Mouse (Mus musculus): ENCODE data around the gene Timm29.

Gene Timm29

GRCm38 (mm10) chr9:21614864-21615616, 22.5 kb downstream of the Timm29 start:
- intact Hi-C loops (cut with DNase I): no loop called here

DNA sequence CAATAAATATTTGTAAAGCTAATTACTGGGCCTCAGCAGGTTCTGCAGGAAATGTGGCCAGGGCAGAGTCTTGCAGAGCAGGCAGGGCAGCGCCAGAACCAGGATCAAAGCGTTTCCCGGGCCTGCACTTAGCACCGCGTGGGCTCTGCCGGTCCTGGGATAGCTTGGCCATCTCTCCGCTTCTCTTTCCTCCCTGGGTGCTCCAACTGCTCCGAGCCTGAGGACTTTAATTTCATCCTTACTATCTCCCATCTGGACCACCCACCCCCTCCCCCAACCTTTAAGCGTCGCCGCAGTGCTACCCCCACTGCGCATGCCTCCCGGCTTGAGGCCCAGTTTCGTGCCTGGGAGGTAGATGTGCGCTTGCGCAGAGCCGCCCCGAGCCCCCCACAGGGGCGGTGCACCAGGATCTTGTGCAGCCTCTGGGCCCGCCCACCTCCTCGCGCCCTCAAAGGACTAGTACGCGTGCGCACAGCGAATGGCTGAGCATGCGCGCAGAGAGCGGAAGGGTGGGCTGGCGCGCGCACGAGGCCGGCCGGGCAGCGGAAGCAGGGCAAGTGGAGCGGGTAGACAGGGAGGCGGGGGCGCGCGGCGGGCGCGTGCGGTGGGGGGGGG, 23.2 kb downstream of the Timm29 start, which contains the start of gene Smarca4:
Gene Smarca4 (plus strand): TSS at position 553 of the 615 bp plus-strand sequence.
- intact Hi-C loops (cut with DNase I): no loop called here

- intact Hi-C loops (cut with DNase I): no loop called here
These were observed 23.8 kb downstream of the Timm29 start for GRCm38 (mm10) chr9:21616232-21616781.

- intact Hi-C loops (cut with DNase I): no loop called here
These were observed 24.5 kb downstream of the Timm29 start for GRCm38 (mm10) chr9:21617066-21617465.

GRCm38 (mm10) chr9:21620229-21620628, 27.7 kb downstream of the Timm29 start:
- intact Hi-C loops (cut with DNase I): no loop called here

GRCm38 (mm10) chr9:21622676-21623075, 30.2 kb downstream of the Timm29 start:
- intact Hi-C loops (cut with DNase I): no loop called here

DNA sequence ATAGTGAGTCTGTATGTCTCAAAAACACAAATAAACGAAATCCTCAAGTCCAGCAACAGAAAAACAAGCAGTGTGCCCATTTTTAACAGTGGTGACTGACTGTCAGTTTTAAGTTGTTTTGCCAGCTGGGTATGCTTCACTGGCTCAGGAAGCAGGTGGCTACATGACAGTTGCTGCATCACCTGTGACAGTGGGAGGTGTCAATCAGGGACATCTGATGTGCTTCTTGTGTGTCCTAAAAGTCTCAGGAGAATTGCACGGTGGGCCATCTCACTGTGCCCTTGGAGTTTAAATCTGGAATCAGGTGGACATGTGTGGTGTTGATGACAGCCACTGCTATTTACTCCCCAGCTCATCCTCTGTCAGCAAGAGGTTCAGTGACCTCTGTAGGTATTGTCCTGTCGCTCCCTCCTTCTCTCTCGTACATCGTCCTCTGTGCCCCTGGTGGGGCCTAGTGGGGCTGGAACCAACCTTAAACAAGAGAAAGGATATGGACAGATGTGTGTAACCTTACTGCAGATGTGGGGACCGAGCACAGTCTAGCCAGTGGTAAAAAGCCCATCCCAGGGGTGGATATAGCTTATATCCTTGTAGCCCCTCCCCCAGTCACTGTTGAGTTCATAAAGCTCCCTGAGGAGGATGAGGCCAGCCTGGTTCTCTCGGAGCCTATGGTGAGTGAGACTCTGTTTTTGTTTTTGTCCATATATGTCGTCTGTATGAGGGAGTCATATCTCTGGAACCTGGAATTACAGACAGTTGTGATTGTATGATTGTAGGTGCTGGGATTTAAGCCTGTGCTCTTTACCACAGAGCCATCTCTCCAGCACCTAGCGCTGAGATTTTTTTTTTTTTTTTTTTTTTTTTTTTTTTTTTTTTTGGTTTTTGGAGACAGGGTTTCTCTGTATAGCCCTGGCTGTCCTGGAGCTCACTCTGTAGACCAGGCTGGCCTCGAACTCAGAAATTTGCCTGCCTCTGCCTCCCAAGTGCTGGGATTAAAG, 33.1 kb downstream of the Timm29 start:
- intact Hi-C loops (cut with DNase I): no loop called here

GRCm38 (mm10) chr9:21626571-21626970, 34.0 kb downstream of the Timm29 start:
- intact Hi-C loops (cut with DNase I): no loop called here

GRCm38 (mm10) chr9:21627145-21627795, 34.7 kb downstream of the Timm29 start:
- intact Hi-C loops (cut with DNase I): no loop called here

DNA sequence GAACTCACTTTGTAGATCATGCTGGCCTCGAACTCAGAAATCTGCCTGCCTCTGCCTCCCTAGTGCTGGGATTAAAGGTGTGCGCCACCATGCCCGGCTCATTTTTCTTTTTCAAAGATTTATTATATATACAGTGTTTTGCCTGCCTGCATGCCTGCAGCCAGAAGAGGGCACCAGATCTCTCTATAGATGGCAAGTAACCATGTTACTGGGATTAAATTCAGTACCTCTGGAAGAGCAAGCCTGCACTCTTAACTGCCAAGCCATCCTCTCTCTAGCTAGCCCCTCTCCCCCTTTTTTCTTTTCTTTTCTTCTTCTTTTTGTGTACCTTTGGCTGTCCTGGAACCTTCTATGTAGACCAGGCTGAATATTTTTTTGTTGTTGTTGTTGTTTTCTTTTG, 38.2 kb downstream of the Timm29 start:
- intact Hi-C loops (cut with DNase I): no loop called here

DNA sequence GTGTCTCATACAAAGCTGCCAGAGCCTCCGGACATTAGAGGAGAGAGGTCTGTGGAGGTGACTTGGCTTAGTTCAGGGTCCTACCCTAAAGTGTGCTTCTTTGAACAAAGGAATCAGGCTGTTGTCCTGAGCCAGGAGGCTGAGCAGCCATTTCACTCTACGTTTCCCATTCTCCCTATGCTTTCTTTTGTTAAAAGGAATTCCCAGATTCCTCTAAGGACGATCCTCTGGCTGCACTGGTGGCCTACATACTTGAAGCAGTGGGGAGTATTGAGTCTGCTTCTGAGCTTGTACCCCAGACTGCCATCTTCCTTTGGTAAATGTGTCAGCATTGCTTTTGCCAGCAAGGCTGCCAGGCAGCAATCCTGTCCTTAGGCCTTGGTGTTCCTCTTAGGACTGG, 40.6 kb downstream of the Timm29 start:
- intact Hi-C loops (cut with DNase I): no loop called here

GRCm38 (mm10) chr9:21635639-21636038, 43.1 kb downstream of the Timm29 start:
- intact Hi-C loops (cut with DNase I): no loop called here

DNA sequence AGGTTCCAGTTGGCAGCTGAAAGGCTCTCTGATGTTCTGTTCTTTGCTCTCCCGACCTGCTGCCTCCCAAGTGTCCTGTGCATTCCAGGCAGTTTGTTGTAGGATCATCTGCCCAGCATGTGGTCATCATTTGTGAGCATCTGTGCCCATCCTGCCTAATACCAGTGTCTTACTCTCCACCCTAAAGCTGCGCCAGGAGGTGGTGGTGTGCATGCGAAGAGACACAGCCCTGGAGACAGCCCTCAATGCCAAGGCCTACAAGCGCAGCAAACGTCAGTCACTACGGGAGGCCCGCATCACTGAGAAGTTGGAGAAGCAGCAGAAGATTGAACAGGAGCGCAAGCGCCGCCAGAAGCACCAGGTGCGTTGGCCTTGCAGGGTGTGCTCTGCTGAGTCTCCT, 46.5 kb downstream of the Timm29 start:
- intact Hi-C loops (cut with DNase I): no loop called here

Small RNA genes lying within 50 kb of the gene (microRNA-seq; reads per million reads assigned to microRNA genes)
- 0 reads per million in 2 experiments for gene Mir1946b
